Mouse (Mus musculus): ENCODE measurements at regions not wholly inside any gene's neighbourhood (a gene's known extent, or its start where the extent isn't known, plus 50 kb on each side); places are given as distances from the start of the nearest gene placed in this dataset.

DNA sequence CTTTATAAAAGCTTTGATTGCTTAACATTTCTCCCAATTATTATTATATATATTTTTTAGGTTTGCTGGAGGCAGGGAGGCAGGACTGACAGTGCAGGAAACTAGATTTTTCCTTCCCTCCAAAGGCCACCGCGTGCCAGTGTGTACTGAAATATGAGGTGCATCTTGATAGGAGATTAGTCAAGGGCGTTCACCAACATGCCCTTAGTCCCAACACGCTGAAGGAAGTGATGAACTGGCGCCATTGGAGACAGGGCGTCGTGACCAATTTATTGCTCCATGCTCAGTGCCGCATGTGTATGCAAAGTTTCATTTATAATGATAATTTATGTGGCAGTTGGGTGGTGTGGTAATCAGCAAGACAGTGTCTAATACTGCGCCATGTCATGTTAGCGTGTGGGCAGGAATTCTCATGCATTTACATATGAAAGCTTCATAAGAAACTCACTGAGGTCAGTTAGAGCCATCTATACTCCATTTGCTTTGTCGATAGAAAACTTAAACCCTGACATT is 66.2 kb downstream of the Isl1 start:
- DNase-seq (ENCODE audit: low read depth) = no peak

DNA sequence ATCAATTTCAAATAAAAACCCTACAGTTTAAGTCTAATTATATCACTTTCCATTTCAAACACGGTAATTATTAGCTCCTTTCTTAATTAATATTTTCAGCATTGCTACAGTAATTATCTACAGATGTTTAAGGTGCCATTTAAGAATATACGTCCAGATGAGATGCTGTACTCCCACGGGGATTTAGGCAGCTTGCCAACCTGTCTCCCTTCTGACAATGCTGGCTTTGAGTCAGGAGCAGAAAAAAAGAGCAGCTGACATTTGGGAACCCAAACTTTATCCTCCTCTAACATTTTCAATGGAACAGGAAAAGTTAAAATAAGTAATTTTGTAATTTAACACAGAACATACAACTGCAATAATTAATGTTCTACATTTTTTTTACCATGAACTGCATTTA is 94.4 kb downstream of the Isl1 start:
- DNase-seq (ENCODE audit: low read depth) = no peak

DNA sequence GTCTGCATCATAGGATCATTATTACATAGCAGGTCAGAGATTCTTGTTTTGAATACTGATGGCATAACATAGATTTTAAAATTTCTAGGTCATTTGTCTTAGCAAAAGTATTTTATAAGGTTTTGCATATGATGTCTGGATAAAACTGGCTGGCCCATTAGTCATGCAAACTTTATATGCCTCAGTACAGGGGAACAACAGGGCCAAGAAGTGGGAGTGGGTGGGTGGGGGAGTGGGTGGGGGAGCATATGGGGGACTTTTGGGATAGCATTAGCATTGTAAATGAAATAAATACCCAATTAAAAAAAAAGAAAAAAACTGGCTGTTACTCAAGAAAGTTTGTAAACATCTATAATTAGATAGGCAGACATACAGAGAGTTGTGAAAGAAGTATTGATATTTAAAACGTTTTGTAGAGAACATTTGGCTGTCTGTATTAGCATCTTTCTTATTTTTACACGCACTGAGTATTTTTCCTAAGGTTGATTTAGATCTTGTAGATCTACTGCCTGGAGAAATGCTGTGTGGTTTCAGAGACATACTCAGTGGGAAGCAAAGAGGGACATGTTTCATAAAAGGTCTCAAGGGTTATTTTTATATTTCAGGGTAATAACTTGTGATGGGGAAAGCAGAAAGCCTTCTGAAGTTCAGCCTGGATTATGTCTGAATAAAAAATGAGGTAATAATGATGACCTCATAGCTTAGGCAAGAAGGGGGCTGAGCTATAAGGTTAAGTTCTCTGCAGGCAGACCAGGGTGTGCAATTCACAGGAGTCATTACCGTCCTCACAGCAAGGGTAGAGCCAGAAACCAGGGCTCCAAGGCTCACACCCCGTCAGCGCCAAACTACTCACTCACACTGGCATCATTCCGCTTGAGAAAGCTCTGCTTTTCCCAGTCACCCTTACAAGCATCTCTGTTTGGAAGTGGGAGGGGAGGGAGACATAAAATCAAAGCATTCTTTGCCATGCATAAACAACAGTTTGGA is 95.4 kb downstream of the Isl1 start:
- no peak for DNase-seq (ENCODE audit: low read depth)

DNA sequence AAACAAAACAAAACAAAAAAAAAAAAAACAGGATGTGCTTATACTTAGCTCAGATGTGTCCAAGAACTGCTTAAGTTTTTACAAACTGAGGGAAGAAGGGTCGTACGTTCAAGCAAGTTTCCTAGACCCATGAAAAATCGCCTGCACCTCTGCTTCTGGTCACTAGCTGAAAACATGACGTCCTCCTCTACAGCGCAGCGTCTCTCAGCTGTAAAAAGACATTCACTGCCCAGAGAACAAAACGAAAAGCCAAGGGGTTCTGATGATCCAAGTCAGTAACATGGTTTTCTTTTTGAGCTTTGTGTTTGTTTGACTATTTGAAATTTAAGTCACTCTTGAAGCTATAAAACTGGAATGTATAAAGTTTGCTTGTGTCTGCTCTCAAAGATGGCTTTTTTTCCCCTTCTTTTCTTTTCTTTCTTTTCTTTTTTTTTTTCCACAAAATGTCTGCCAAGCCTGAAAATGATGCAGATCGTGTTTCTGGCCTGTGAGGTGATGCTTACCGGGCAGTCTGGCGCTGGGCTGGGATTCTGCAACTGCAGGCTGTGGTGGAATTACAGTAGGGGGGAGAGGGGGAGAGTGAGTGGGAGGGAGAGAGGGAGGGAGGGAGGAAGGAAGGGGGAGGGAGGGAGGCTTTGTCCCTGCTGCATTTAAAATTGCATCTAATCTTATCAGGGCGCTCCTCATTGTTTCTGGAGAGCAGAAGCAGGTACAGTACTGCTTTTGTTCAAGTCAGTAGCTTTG is 108.1 kb downstream of the Isl1 start:
- no peak for DNase-seq (ENCODE audit: low read depth)

DNA sequence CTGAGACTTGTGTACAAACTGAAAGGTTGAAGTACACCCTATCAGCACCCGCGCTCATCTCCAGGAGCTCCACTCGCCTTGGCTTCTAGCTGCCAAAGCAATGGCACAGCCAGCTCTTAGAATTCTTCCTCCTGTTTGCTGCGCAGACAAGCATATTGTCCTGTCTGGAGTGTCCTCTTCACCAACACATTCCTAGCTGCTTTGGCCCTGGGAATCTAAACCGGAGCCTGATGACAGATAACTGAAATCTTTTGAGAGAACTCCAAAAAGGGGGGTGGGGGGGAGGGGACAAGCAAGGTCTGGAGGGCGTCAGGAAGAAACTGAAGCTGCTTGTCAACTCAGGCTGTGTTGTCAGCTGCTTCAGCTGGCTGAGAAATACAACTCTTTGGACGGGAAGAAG is 122.4 kb downstream of the Isl1 start:
- no peak for DNase-seq (ENCODE audit: low read depth)

DNA sequence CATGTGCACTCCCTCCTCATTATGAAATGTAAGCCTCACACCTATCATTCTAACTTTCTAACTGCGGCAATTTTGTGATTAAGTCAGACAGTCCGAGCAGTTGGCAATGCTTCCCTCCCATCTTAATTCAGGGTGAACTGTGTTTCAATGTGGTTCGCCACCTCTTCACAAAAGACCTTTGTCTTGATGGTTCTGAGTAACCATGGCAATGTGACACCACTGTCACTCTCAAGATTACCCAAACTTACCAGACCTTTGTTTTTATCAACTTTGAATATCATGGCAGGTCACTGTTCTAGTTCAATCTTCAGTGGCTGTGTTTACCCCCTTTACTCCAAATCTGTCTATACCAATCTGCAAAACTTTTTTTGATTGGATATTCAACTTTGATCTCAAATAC is 131.7 kb downstream of the Isl1 start:
- no peak for DNase-seq (ENCODE audit: low read depth)

DNA sequence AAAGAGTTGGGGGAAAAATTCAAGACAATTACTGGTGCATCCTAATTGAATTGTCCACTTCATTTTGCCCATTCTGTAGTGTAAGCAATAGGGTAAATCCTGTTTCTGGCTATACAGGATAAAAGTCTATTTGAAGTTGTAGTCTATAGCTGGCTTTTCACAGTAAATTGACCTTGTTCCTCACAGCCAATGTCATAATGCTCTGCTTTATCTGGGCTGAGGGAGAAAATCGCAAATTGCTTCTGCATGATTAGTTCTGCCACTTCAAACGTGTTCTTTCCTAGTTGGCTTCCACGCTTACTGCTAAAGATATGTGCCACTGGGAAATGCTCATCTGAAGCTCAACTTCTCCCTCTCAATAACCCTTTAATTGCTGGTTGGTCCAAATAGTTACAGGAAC is 134.5 kb downstream of the Isl1 start:
- DNase-seq (ENCODE audit: low read depth) = no peak

DNA sequence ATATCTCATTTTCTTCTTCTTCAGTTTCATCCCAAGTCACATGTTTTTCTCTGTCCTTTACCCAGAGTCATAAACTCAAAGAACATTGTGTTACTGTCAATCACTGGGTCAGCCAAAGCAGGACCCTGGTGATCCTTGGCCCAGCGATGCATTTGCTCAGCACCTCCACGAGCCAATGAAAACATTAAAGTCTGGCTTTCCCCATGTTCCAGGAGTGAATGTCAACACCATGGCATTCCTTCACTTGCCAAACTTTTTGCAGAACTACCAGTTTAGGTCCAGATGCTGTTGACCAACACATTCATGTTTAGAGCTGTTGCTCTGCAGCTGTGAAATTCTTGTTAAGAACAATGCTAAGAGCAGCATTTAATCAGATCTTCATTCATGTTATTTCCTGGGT is 135.6 kb downstream of the Isl1 start:
- DNase-seq (ENCODE audit: low read depth) = no peak

DNA sequence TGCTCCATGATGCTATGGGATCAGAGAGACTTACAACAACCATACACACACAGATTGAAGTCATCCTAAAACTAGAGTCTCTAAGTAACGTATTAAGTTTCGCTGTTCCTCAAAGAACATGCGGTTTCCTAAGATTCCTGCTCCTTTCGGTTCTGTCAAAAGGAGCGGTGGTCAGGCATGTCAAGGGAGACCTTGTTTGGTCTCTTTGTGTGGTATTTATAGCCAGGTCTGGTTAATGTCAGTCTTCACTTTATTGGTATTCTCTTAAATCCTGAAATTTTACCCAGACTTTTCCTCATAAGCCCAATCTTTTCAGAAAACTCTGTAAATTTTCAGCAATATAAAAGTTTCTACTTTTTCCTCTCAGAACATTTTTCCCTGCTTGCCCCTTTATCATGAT is 166.5 kb downstream of the Isl1 start:
- DNase-seq (ENCODE audit: low read depth) = no peak

DNA sequence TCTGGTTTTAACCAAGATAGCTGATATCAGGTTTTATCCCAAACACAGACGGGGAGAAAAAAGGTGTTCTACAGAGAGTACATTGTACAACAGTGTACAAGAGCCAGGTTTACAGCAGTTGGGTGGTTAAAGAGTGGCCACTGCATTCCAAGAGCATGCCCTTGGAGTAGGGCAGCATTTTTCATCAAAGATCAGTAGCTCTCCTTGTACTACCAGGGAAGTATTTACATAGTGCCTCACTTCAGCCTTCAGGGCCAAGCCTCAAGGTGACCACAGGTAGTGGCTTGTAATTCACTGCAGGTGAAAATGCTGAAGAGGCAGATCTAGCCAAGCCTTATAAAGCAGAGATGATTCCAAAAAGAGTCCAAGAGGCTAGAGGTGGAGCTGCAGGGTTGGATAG is 190.8 kb downstream of the Isl1 start:
- DNase-seq (ENCODE audit: low read depth) = no peak

DNA sequence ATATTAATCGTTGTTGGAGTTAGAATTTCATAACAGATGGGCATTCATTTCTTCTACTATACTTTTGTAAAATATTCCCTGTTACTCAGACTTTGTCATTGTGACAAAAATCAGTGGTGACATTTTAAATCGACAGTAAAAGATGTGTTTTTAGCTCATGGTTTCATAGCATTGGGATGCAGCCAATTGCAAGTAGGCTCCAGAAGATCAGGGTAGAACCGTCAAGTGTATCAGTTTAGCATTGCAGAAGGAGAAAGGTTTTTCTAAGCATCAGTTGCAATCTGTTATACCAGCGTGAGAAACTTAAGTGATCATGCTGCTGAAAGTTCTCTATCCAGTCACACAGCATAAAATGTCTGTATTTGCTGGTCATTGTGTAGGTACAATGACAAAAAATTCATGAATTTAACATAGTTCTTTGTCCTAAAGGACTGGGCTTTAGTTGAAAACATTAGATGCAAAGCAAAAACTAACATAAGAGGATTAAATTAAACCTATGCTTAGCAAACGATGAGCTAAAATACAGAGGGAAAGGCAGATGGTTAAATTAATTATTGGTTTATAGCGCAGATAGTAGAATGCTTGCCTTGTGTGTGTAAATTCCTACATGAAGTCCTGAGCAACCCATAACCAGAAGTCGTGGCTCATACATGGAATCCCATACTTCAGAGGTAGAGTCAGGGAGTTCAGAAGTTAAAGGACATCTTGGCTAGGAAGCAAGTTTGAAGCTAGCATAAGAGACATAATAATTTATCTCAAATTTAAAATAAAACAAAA is 198.3 kb downstream of the Isl1 start:
- no peak for DNase-seq (ENCODE audit: low read depth)

DNA sequence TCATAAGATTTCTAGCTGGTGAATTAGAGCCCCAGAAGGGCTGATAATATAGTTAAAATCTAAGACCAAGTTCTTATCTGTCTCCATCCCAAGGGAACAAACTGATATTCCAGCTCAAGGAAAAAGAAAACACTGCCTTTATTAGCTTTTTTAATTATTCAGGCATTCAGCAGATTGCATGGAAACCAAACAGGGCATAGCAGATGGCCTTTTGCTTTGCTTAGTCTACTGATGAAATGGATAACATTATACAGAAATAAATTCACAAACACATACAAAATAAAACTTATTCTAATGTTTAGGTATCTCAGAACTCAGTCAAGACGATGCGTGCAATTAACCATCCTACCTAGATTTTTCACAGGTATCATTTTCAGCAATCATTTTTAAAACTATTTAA is 198.9 kb downstream of the Isl1 start:
- no peak for DNase-seq (ENCODE audit: low read depth)

DNA sequence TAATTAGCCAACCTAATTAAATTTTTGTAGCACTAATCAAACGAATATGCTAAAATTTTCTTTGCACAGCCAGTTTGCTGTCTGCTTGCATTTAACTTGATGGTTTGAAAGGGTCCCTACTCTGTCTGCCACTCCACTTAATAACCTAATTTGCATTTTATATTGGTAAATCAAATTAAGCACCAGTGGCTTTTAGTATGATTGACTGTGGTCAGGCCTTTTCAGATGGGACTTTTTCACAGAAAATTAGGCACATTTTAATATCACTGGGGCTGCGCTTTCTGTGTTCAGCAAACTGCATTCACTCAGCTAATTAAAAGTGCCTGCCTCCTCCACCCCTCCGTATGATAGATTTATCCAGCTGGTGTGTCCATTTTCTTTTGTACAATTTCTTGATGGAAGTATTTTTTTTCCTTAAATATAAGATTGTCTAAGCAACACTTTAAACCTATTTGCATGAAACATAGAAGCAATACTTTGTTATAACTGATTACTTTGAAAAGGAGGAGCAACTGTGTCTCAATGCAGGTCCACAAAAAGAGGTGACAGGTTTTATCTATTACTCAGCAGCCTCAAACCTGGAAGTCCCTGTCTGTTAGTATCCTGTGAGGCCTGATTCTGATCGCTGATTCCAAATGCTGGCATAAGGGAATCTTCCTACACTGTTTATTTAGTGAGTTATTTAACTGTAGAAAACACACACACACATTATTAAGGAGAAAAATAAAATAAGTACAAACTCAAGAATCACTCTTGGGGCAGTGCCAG is 221.8 kb downstream of the Isl1 start:
- no peak for DNase-seq (ENCODE audit: low read depth)

DNA sequence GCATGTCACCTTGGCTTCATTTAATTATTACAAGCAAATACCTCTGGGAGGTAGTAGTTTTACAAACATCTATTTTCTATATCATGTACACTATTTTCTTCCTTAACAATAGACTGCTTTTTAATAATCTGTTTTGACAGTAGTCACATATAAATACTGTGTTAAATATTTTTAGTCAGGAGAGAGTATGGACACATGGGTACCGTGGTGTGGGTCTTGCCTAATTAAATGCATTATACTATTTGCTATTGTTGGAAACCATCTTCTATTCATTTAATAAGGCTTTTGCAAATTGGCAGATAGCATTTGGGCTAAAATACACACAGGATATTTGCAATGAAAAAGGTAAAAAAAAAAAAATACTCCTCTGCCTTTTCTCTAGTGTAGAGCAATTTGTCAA is 222.3 kb downstream of the Isl1 start:
- DNase-seq (ENCODE audit: low read depth) = no peak

DNA sequence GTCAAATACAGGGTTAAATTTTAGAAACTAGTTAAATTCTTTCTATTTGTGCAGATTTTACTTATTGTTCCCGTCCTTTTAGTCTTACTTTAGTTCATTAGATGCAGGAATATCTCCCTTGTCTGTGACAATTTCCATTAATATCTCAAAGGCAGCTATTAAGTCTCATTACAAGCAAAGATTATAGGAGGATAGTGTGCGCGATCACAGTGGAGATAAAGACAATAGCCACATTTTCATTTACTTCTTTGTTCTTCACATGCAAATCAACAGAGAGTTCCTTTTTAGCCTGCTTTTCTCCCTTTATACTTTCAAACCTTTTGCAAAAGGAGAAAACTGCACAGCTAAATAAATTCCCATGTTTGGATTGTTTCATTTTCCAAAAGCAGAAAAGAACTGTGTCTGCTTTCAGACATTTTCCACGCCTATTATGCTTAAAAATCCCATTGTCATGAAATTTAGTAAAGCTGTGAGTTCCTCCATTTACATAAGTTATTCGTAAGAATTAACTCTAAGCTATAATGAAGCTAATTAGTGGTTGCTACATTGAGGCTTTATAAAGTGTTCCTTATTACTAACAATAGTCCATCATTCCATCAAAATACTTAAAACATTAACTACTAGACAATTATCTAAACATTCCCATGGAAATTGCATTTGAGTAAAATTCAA is 252.4 kb downstream of the Isl1 start:
- DNase-seq (ENCODE audit: low read depth) = no peak

DNA sequence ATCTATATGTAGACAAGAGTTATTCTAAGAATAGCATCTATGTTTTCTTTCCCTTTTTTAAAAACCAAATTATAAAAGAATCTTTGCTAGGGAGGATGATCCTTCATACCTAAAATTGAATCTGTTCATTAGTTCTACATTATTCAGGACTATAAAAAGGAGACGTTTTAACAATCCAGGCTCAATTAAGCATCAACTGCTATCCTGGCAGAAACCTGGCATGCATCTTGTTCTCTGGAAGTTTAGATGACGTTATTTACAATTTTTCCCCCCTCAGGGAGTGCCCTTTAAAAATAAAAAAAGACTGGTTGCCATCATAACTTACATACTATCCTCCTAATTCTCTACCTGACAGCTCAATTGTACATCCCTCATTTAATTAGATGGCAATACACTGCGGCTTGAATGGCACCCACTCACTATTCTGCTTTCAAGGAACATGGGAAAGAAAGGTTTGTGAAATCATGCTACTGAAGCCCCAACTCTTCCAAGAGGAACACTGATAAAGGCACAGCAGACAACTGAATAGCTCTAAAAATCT is 253.3 kb downstream of the Isl1 start:
- no peak for DNase-seq (ENCODE audit: low read depth)

DNA sequence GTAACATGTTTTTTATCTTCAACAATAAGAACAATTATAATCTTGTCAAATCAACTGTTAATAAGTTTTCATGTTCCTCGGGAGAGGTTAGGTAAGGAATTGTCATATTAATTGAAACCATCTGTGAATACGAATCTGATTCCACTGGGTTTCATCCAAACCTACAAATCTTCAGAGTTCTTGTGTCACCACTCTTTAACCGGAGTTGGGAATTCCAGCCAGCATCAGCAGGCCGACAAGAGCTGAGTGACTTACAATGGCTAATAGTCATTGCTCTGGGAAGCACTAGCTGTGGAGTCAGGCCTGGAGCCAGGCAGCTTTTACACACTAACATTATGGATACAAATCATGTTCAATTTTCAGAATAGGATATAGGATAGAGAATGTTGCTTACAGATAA is 273.3 kb downstream of the Isl1 start:
- no peak for DNase-seq (ENCODE audit: low read depth)

DNA sequence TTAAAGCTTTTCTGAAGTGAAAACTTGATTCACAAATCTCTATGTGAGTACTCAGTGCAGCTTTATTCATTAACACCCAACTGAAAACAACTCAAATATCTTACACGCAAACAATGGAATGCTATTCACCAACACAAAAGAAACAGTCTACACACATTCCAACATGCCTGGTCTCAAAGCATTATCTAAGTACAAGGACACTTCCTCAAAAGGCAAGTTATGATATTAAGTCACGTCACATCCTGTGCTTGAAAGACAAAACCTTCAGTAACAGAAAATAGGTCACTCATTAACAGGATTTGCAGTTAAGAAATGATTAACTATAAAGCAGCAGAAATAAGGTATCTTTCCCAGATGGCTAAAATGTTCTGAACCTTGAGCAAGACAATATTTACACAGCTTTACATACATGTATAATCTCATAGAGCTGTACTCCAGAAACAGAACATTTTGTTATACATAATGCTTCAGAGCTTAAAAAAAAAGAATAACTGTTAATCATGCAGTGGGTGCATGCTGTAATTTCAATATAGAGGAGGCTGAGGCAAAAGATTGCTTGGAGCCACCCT is 279.3 kb downstream of the Isl1 start:
- no peak for DNase-seq (ENCODE audit: low read depth)

DNA sequence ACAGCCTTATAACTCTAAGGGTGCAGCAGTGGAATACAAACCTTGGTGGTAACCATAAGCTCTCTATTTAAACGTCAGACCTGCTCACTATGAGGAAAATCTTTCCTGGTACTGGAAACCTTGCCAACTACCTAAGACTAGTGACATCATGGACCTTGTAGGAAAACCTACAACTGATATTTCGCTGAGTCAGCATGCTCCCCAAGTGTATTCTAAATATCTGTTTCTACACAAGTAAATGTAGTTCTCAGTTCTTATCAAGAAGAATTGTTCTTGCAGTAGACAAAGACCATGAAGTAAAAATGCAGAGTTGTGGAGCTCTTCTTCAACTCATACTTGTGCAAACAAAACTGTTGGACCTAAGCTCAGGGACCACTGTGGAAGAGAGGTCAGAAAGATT is 280.9 kb downstream of the Isl1 start:
- DNase-seq (ENCODE audit: low read depth) = no peak

DNA sequence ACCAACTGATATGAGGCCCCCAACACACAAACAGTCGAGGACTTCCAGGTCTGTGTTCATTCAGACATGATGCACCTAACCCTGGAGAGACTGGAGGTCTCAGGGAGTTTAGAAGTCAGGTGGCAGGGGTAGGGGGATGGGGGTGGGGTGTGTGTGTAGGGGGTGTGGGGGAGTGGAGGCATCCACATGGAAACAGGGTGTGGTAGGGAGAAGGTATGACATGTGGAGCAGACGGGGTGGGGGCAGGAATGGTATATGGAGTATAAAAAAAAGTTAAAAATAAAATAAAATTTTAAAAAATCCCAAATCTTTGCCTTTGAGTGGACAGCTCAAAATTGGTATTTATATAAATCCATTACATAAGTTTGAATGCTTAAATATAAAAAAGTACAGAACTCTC is 282.3 kb downstream of the Isl1 start:
- DNase-seq (ENCODE audit: low read depth) = no peak

Data from 416B (cell line).